Mouse (Mus musculus) frontal cortex, postnatal 10 days (tissue): ENCODE data around the gene Samhd1.
"Not testable (repeated sequence)": the region's sequence is repeated elsewhere in the genome, so short reads cannot be mapped to it uniquely, and the experiment has no call there.

ENCODE experiments used
- DNase-seq, 2 experiments: peaks; one replicate each; pipeline ENCODE4 v3.0.0; 2022; ENCODE audit warnings: low spot score in 2 of 2, mixed read lengths in 1 of 2

Samhd1 gene

GRCm38 (mm10) chr2:157135014-157135413 lies at the start of gene Samhd1:
Gene Samhd1, minus strand, starts transcription at chr2:157135265.
- peak; percentile 79 to 85 for DNase-seq

- no peak for DNase-seq
These were observed 43.1 kb upstream of the Samhd1 start for GRCm38 (mm10) chr2:157178167-157178566.

- DNase-seq: no peak
These were observed 41.2 kb upstream of the Samhd1 start for GRCm38 (mm10) chr2:157176248-157176647.

- DNase-seq: no peak
These were observed 39.4 kb upstream of the Samhd1 start for GRCm38 (mm10) chr2:157174416-157174815.

- DNase-seq: no peak
These were observed 38.5 kb upstream of the Samhd1 start for GRCm38 (mm10) chr2:157173555-157173954.

GRCm38 (mm10) chr2:157172984-157173383 lies 37.9 kb upstream of the Samhd1 start:
- no peak for DNase-seq

GRCm38 (mm10) chr2:157170626-157171025 lies 35.6 kb upstream of the Samhd1 start:
- DNase-seq: no peak

- DNase-seq: no peak
These were observed 35.1 kb upstream of the Samhd1 start for GRCm38 (mm10) chr2:157170166-157170565.

- DNase-seq: no peak
These were observed 31.5 kb upstream of the Samhd1 start for GRCm38 (mm10) chr2:157166371-157167080.

- not testable (repeated sequence) for DNase-seq
These were observed 30.5 kb upstream of the Samhd1 start for GRCm38 (mm10) chr2:157165312-157166224.

GRCm38 (mm10) chr2:157164101-157164500 lies 29.0 kb upstream of the Samhd1 start:
- DNase-seq: no peak

GRCm38 (mm10) chr2:157156079-157156478 lies 21.0 kb upstream of the Samhd1 start:
- DNase-seq: no peak

GRCm38 (mm10) chr2:157153235-157153634 lies 18.2 kb upstream of the Samhd1 start:
- no peak for DNase-seq

- DNase-seq: no peak
These were observed 13.4 kb upstream of the Samhd1 start for GRCm38 (mm10) chr2:157148417-157148816.

- no peak for DNase-seq
These were observed 12.4 kb upstream of the Samhd1 start for GRCm38 (mm10) chr2:157147397-157148020.

- no peak for DNase-seq
These were observed 10.1 kb upstream of the Samhd1 start for GRCm38 (mm10) chr2:157145173-157145572.

GRCm38 (mm10) chr2:157144132-157144531 lies 9.1 kb upstream of the Samhd1 start:
- no peak for DNase-seq

- no peak for DNase-seq
These were observed 6.9 kb upstream of the Samhd1 start for GRCm38 (mm10) chr2:157141962-157142361.

GRCm38 (mm10) chr2:157139251-157139802 lies 4.3 kb upstream of the Samhd1 start:
- DNase-seq: no peak

- no peak for DNase-seq
These were observed 3.7 kb upstream of the Samhd1 start for GRCm38 (mm10) chr2:157138808-157139207.

GRCm38 (mm10) chr2:157137959-157138731 lies 3.1 kb upstream of the Samhd1 start:
- no peak for DNase-seq
